Mouse (Mus musculus) inflammation-experienced regulatory T-cells (primary cell): ENCODE results near the gene Klf16. TPM values are rescaled to one million over a fixed set of nuclear protein-coding genes. Genes with fewer than 3 reads are reported as not detected.

ENCODE experiments used
- polyA plus RNA-seq, 2 experiments: library from polyadenylated mRNA; unstranded; fragments of 100-300 nt; shearing (Covaris generic); gene quantifications; one replicate each; pipeline ENCODE4 v1.2.1; 2017

Klf16 gene
- polyA plus RNA-seq, result 10 to 100 TPM in 1 of 2 experiments, 1 to 10 TPM in 1; 9.0 to 14.4 TPM

DNA sequence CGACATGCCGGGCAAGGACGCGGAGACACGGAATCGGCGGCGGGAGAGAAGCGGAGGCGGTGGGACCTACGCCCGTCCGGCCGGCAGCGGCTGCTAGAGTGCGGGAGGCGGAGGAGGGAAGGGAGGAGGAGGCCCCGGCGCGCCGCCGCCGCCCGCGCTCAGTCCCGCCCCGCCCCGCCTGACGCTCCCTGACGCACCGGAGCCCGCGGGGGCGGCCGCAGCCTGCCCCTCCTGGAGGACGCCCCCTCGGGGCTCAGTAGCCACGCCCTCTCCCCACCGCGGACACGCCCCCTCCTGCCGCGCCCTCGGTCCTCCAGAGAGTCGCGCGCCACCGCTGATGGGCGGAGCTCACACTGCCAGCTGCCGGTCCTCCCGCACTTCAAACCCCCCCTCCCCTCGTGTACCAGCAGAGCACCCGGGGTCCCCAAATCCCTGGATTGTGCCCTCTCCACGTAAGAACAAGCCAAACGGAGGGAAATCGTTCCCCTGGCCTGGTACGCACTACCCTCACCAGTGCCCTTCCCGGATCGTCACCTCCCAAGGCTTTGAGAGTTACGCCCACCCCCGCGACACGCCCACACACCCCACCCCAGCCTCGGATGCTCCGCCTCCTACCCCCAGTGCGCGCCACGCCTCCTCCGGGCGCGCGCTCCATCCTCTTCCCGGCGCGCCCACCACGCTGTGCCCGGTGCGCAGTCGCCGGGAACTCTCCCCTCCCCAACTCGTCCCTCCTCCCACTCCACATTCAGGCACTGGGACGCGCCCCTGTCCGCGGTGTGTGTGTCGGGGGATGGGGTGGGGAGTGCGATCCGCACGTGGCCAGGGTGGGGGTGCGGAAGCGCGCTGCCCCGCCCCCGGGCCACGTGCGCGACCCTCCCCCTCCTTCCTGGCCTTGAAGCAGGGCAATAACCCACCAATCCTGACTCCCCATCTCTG lies at the start of gene Klf16:
Gene Klf16 (minus strand): TSS at position 127 of the 936 bp plus-strand sequence.

DNA sequence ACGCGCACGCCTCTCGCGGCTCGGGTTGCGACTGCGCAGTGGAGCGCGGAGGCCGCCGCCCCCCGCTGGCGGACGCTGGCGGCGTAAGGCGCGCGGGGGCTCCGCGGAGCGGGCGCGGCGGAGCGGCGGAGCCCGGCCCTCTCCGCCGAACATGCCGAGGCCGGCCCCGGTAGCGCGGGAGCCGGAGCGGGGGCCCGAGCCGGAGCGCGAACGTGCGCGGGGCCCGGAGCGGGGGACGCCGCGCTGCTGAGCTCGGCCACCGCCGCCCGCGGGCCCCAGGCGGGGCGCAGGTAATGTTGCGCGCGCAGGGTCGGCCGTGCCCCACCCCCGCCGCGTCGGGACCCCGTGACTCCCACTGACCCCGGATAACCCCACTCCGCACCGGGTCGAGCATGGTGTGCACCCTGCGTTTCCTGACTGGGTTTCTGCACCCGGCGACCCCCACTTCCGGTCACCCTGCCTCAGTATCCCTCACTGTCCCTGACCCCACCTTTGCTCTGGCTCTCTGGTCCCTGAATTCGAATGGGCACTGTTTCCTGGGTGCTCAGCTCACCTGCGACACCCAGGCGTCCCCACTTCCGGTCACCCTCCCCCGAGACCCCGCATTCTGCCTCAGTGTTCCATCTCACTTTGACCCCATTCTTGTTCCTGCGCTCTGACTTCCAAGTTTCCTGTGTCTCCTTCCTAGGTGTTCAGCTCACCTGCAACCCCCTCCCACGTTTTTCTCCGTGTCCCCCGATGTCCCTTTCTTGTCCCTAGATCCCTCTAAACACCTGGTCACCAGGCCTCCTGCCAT lies 45.7 kb upstream of the Klf16 start, which contains the start of gene Csnk1g2:
Gene Csnk1g2 (plus strand): TSS at position 178 of the 796 bp plus-strand sequence.

GRCm38 (mm10) chr10:80605721-80606120 lies 28.6 kb upstream of the Klf16 start, which contains the start of gene Gm49322:
Gene Gm49322 (plus strand): TSS chr10:80606021.

GRCm38 (mm10) chr10:80602698-80603325 lies 25.7 kb upstream of the Klf16 start, which contains the start of the genes Scamp4 and Adat3:
Gene Scamp4 (plus strand): TSS chr10:80602872.
Gene Adat3 (plus strand): TSS chr10:80602880.

GRCm38 (mm10) chr10:80589879-80590854 lies 13.0 kb upstream of the Klf16 start, which contains the start of gene Abhd17a:
Gene Abhd17a (minus strand): TSS chr10:80590341.

DNA sequence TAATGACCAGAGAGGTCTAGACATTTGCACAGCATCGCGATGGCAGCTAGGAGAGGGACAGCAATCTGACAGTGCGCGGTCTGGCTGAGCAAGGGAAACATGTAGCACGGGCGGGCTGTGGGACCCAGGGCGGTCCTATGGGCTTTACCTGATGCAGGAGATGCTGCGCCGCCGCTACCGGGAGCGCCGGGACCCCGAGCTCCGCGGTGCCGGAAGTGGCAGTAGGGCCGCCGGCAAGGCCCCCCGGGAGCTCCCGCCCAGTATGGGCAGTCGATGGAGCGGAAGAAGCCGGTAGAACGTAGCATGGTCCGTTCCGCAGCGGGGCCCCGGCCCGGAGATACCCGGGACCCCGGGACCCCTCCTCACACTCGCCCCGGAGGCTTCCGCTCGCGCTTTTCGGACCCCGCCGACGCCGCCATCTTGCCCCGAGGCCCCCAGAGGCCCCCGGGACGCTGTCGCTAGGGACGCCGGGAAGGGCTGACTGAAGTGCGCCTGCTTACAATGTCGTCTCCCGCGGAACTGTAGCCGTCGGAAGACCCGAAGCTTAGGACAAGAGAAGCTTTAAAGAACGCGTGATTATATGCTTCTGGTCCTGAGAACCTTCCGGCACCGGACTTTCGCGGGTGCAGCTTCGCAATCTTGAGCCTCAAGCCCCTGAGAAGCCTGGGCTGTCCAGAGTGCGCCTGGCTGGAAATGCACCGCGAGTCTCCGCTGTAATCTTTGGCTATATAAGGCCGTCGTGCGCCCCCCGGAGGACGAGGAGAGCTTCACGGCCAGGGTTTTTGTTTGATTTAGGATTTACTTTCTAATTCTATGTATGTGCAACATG lies 15.8 kb downstream of the Klf16 start, which contains the start of gene Rexo1:
Gene Rexo1 (minus strand): TSS at position 445 of the 829 bp plus-strand sequence.

DNA sequence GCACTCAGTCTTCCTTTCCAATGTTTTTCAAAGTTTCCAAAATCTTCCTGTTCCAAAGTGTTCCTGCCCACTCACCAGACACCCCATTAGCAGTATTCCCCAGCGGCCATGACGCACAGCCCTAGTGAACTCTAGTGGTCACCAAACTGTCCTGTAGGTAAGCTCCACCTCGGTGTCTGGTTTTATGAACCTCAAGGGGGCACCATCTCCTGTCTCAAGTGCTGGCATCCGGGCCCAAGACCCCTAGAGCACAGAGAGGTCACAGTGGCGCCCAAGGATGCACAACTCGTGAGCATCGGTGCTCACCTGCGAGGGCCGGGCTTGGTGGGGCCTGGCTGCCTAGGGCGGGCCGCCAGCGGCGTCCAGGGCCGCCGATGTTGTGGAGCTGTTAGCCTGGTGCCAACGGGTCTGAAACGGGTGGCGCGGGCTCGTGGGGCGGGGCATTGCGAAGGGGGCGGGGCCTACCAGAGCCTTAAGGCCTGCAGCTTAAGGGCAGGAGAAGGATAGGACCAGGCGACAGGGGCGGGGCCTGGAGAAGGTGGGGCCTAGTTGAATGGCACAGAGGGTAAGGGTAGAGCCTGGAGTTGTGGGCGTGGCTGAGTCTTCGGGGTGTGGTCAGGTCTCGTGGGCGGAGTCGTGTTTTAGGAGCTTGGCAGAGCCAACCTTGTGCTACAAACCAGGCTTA lies 38.3 kb downstream of the Klf16 start, which contains the start of gene Atp8b3:
Gene Atp8b3 (minus strand): TSS at position 415 of the 685 bp plus-strand sequence.

Other genes starting within 250 kb of the Klf16 start
- 10 to 100 TPM; 20.4 to 20.8 TPM for gene Pcsk4, start 247.8 kb downstream of the Klf16 start, polyA plus RNA-seq
- gene Reep6, start 247.4 kb downstream of the Klf16 start, polyA plus RNA-seq, result 1 to 10 TPM in 1 of 2 experiments, under 1 TPM in 1; 0.18 to 1.7 TPM
- gene Adamtsl5, start 228.9 kb downstream of the Klf16 start, polyA plus RNA-seq, result under 1 TPM; 0.46 to 0.95 TPM
- gene Plk5, start 220.9 kb downstream of the Klf16 start, polyA plus RNA-seq, result not detected
- gene Mex3d, start 189.7 kb downstream of the Klf16 start, polyA plus RNA-seq, result 1 to 10 TPM; 6.6 to 7.5 TPM
- 100 to 1,000 TPM; 174 to 191 TPM for gene Mbd3, start 177.8 kb downstream of the Klf16 start, polyA plus RNA-seq
- 100 to 1,000 TPM; 185 to 241 TPM for gene Uqcr11, start 170.5 kb downstream of the Klf16 start, polyA plus RNA-seq
- gene Tcf3, start 143.7 kb downstream of the Klf16 start, polyA plus RNA-seq, result 100 to 1,000 TPM; 105 to 121 TPM
- gene Onecut3, start 82.5 kb downstream of the Klf16 start, polyA plus RNA-seq, result under 1 TPM; 0.05 to 0.23 TPM
- under 1 TPM; 0.06 to 0.73 TPM for gene Atp8b3, start 38.2 kb downstream of the Klf16 start, polyA plus RNA-seq
- gene Rexo1, start 15.8 kb downstream of the Klf16 start, polyA plus RNA-seq, result 10 to 100 TPM; 49.1 to 59.0 TPM
- gene Abhd17a, start 13.0 kb upstream of the Klf16 start, polyA plus RNA-seq, result 100 to 1,000 TPM; 142 to 155 TPM
- gene Scamp4, start 25.6 kb upstream of the Klf16 start, polyA plus RNA-seq, result 100 to 1,000 TPM; 108 to 122 TPM
- gene Adat3, start 25.6 kb upstream of the Klf16 start, polyA plus RNA-seq, result 1 to 10 TPM; 5.9 to 9.2 TPM
- gene Gm49322, start 28.7 kb upstream of the Klf16 start, polyA plus RNA-seq, result 10 to 100 TPM in 1 of 2 experiments, 1 to 10 TPM in 1; 7.1 to 12.4 TPM
- gene Csnk1g2, start 45.5 kb upstream of the Klf16 start, polyA plus RNA-seq, result 100 to 1,000 TPM; 291 to 363 TPM
- 10 to 100 TPM; 31.9 to 36.5 TPM for gene Btbd2, start 79.8 kb upstream of the Klf16 start, polyA plus RNA-seq
- gene Mknk2, start 100.8 kb upstream of the Klf16 start, polyA plus RNA-seq, result 100 to 1,000 TPM; 166 to 167 TPM
- 100 to 1,000 TPM; 283 to 285 TPM for gene Mob3a, start 124.7 kb upstream of the Klf16 start, polyA plus RNA-seq
- 100 to 1,000 TPM; 131 to 176 TPM for gene Izumo4, start 124.9 kb upstream of the Klf16 start, polyA plus RNA-seq
- 10 to 100 TPM; 72.7 to 75.1 TPM for gene Ap3d1, start 164.9 kb upstream of the Klf16 start, polyA plus RNA-seq
- 10 to 100 TPM; 14.5 to 16.0 TPM for gene Dot1l, start 177.9 kb upstream of the Klf16 start, polyA plus RNA-seq
- 10 to 100 TPM; 70.1 to 83.3 TPM for gene Sf3a2, start 220.9 kb upstream of the Klf16 start, polyA plus RNA-seq
- 100 to 1,000 TPM; 257 to 326 TPM for gene Plekhj1, start 221.3 kb upstream of the Klf16 start, polyA plus RNA-seq
- under 1 TPM in 1 of 2 experiments, not detected in 1; 0.33 TPM for gene Amh, start 227.9 kb upstream of the Klf16 start, polyA plus RNA-seq
- gene Jsrp1, start 236.2 kb upstream of the Klf16 start, polyA plus RNA-seq, result 1 to 10 TPM in 1 of 2 experiments, not detected in 1; 1.4 TPM
- 1,000 to 10,000 TPM; 1,795 to 1,959 TPM for gene Oaz1, start 249.3 kb upstream of the Klf16 start, polyA plus RNA-seq